Mouse (Mus musculus) ES-E14 (cell line): Measurements from ENCODE around the gene Ybx3. TPM values are rescaled to one million over a fixed set of nuclear protein-coding genes. Genes with fewer than 3 reads are reported as not detected.

Experiments
- DNase-seq: peaks from one replicate; pipeline ENCODE4 v3.0.0-alpha.2; 2013; ENCODE audit warnings: low read depth, low spot score
- H3K27ac ChIP-seq: 2 replicates; pipeline ENCODE4 v1.5.1; 2012; ENCODE audit warnings: low read depth, mild to moderate bottlenecking, low read length, moderate library complexity, mixed read lengths; ENCODE audit not compliant: poor library complexity, insufficient read depth, severe bottlenecking
- H3K36me3 ChIP-seq: 2 replicates; pipeline ENCODE4 v1.6.1; 2012; ENCODE audit warnings: mild to moderate bottlenecking, low read length, moderate library complexity, mixed read lengths; ENCODE audit not compliant: control insufficient read depth, poor library complexity, insufficient read depth, severe bottlenecking
- H3K4me1 ChIP-seq, 2 experiments: fragments of 150-350 bp in 1 of 2; sonication (generic) in 1 of 2; 2 replicates each; pipeline ENCODE4 v1.6.1; 2012; ENCODE audit warnings: low read length in 2 of 2, mild to moderate bottlenecking in 1 of 2, mixed read lengths in 1 of 2; ENCODE audit not compliant: control insufficient read depth in 2 of 2, insufficient read depth in 2 of 2, poor library complexity in 1 of 2
- H3K4me3 ChIP-seq, 2 experiments: fragments of 150-350 bp in 1 of 2; sonication (generic) in 1 of 2; 2 replicates each; pipeline ENCODE4 v1.5.1; 2012; ENCODE audit warnings: low read length in 2 of 2, low read depth in 1 of 2, mild to moderate bottlenecking in 1 of 2, mixed read lengths in 1 of 2; ENCODE audit not compliant: insufficient read depth in 1 of 2, poor library complexity in 1 of 2, severe bottlenecking in 1 of 2
- H3K9ac ChIP-seq: 2 replicates; pipeline ENCODE4 v1.6.1; 2012; ENCODE audit warnings: low read depth, mild to moderate bottlenecking, low read length, mixed read lengths; ENCODE audit not compliant: poor library complexity, insufficient read depth, severe bottlenecking
- H3K9me3 ChIP-seq: fragments of 150-350 bp; sonication (generic); 2 replicates; pipeline ENCODE4 v1.6.1; 2012; ENCODE audit warnings: low read depth, mild to moderate bottlenecking, low read length; ENCODE audit not compliant: control insufficient read depth, insufficient read depth
- CHD2 ChIP-seq: IDR thresholded peaks from 2 replicates; pipeline ENCODE4 v1.6.1; 2014; ENCODE audit warnings: mild to moderate bottlenecking, low read depth, low read length, inconsistent platforms
- HCFC1 ChIP-seq: IDR thresholded peaks from 2 replicates; pipeline ENCODE4 v1.6.1; 2012; ENCODE audit warnings: low read length, inconsistent platforms, borderline replicate concordance; ENCODE audit not compliant: insufficient read depth
- MAFK ChIP-seq: IDR thresholded peaks from 2 replicates; pipeline ENCODE4 v1.6.1; 2014; ENCODE audit warnings: mild to moderate bottlenecking, low read depth, low read length, inconsistent platforms; ENCODE audit not compliant: insufficient read depth
- ZC3H11A ChIP-seq: IDR thresholded peaks from 2 replicates; pipeline ENCODE4 v1.6.1; 2012; ENCODE audit warnings: low read depth, mild to moderate bottlenecking, inconsistent platforms, low read length, borderline replicate concordance
- ZNF384 ChIP-seq: IDR thresholded peaks from 2 replicates; pipeline ENCODE4 v1.6.1; 2012; ENCODE audit warnings: low read depth, low read length, inconsistent platforms
- in situ Hi-C, 2 experiments: fragments of 600-800 bp; cut with MboI; formaldehyde crosslinking; loops; one replicate each; pipeline ENCODE4 v1.15.1; 2025; ENCODE audit warnings: low sequenced_read_pairs in 2 of 2, inconsistent platforms in 1 of 2; ENCODE audit not compliant: unreplicated experiment in 2 of 2
- total RNA-seq: library from RNA; depleted of rRNA; stranded (reverse); fragments of 300-350 nt; gene quantifications from 2 replicates; pipeline ENCODE4 v1.2.3, GENCODE M21; 2012

Ybx3 gene
- total RNA-seq, 1 experiment: 332 TPM

- in situ Hi-C loops: no loop called here
- Histone ChIP-seq H3K4me3 (peak within 1 kb of the TSS; percentile 23 to 42; a peak in 3 of 4 replicates), H3K9ac (peak within 1 kb of the TSS; percentile 64), H3K4me1 (peaks cover 0 to 3% of the 10 kb centered on the region in 2 experiments; a peak in 1 of 4 replicates), H3K27ac (no peak within 1 kb of the TSS), H3K9me3 (no peaks in the 10 kb centered on the region), H3K36me3 (no peaks in the 10 kb centered on the region)
- DNase-seq: peak; percentile 72
- TF ChIP-seq CHD2 (no peak), ZC3H11A (peak; percentile 9; the same call in 1 of the 2 replicates)
Measured at GRCm38 (mm10) chr6:131353352-131353919, 34.8 kb downstream of the Ybx3 start, which contains the start of gene Styk1. Gene Styk1 (minus strand): TSS chr6:131353597.

GRCm38 (mm10) chr6:131347026-131347425 is 41.2 kb downstream of the Ybx3 start:
- H3K36me3 ChIP-seq: no peaks in the 10 kb centered on the region
- no peak overlapping the region for H3K27ac ChIP-seq
- H3K9me3 ChIP-seq: no peaks in the 10 kb centered on the region
- no peak overlapping the region for H3K4me3 ChIP-seq
- in situ Hi-C loops: no loop called here
- H3K4me1 ChIP-seq: no peaks in the 10 kb centered on the region
- TF ChIP-seq ZNF384: no peak
- no peak for TF ChIP-seq MAFK
- TF ChIP-seq HCFC1: no peak
- no peak for TF ChIP-seq CHD2
- TF ChIP-seq ZC3H11A: no peak
- DNase-seq: no peak
- H3K9ac ChIP-seq: no peak overlapping the region

GRCm38 (mm10) chr6:131344346-131344745 is 43.9 kb downstream of the Ybx3 start:
- H3K27ac ChIP-seq: no peak overlapping the region
- in situ Hi-C loops: no loop called here
- H3K4me3 ChIP-seq: no peak overlapping the region
- no peaks in the 10 kb centered on the region for H3K9me3 ChIP-seq
- no peaks in the 10 kb centered on the region for H3K36me3 ChIP-seq
- H3K9ac ChIP-seq: no peak overlapping the region
- no peak for DNase-seq
- no peaks in the 10 kb centered on the region for H3K4me1 ChIP-seq
- TF ChIP-seq CHD2: no peak
- TF ChIP-seq ZC3H11A: no peak
- no peak for TF ChIP-seq ZNF384
- TF ChIP-seq HCFC1: no peak
- TF ChIP-seq MAFK: no peak

GRCm38 (mm10) chr6:131340082-131340481 is 48.2 kb downstream of the Ybx3 start:
- Histone ChIP-seq H3K36me3 (no peaks in the 10 kb centered on the region), H3K4me1 (no peaks in the 10 kb centered on the region), H3K9ac (no peak overlapping the region), H3K9me3 (no peaks in the 10 kb centered on the region), H3K27ac (no peak overlapping the region), H3K4me3 (no peak overlapping the region)
- TF ChIP-seq HCFC1 (no peak), ZNF384 (no peak), CHD2 (no peak), MAFK (no peak)
- in situ Hi-C loops: no loop called here
- DNase-seq: no peak

- TF ChIP-seq ZNF384 (no peak), ZC3H11A (no peak), HCFC1 (no peak), CHD2 (no peak), MAFK (no peak)
- in situ Hi-C loops: no loop called here
- Histone ChIP-seq H3K9me3 (no peaks in the 10 kb centered on the region), H3K4me3 (no peak overlapping the region), H3K4me1 (no peaks in the 10 kb centered on the region), H3K27ac (no peak overlapping the region), H3K9ac (no peak overlapping the region), H3K36me3 (no peaks in the 10 kb centered on the region)
- no peak for DNase-seq
Measured at GRCm38 (mm10) chr6:131339309-131339708, 49.0 kb downstream of the Ybx3 start.
